Mouse (Mus musculus) heart, postnatal 36 days (tissue): ENCODE data around the gene Trnau1ap. TPM values are rescaled to one million over a fixed set of nuclear protein-coding genes. Genes with fewer than 3 reads are reported as not detected.

ENCODE experiments used
- DNase-seq, 2 experiments: peaks; one replicate each; pipeline ENCODE4 v3.0.0; 2021 to 2022
- intact Hi-C: fragments of 180-260 bp; cut with DNase I; formaldehyde crosslinking; loops from one replicate; pipeline ENCODE4 v1.15.1; 2025
- total RNA-seq, 2 experiments: library from RNA; stranded (reverse); gene quantifications; 2 replicates each; pipeline ENCODE4 v1.2.3; 2021

The Trnau1ap gene
- 10 to 100 TPM; 25.0 to 28.8 TPM for total RNA-seq

GRCm38 (mm10) chr4:132329115-132329834, at the start of gene Trnau1ap:
TSS of gene Trnau1ap (minus strand) at chr4:132329538.
- intact Hi-C loops: loop anchor here (2.0 kb wide), 2 partner anchors 20 to 54 kb away; partner anchors contain the start of gene Taf12
- peak; percentile 88 for DNase-seq

GRCm38 (mm10) chr4:132373820-132374219, 44.5 kb upstream of the Trnau1ap start:
- intact Hi-C loops: no loop called here

DNA sequence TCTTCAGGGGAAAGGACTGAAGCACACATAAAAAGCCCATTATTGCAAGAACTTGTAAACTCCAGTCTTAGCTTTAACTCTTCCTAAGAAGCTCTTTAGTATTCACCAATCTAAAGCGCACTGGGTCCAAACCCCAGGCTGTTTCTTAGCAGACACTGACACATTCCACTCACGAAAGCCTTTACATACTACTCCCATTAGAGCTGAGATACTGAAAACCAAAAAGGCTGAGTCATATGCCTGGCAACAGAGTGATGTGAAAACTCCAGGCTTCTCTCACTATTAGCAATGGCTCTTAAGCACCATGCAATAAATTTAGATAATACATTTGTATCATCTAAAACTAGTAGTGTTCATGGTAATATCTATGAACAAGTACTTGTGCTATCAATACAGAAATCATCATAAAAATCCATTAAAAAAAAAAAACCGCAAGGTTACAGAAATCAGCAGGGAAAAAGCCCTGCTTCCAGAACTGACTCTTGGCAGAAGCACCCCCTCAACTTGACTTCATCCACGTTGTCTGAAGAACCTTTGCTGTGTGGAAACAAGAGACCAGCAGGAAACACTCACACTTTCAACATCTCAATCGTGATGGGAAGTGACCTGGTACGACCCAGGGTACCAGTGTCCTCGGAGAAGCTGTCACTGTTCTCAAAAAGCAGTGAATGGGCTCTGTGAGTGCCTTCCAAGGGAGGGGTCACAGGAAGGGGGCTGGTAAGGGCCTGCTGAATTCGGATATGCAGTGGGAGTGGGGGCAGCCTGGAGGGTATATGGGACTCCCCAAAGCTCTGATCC, 40.8 kb upstream of the Trnau1ap start:
- no peak for DNase-seq
- intact Hi-C loops: no loop called here

More at GRCm38 (mm10) chr4:132373820-132374219, 44.5 kb upstream of the Trnau1ap start:
- no peak for DNase-seq

DNA sequence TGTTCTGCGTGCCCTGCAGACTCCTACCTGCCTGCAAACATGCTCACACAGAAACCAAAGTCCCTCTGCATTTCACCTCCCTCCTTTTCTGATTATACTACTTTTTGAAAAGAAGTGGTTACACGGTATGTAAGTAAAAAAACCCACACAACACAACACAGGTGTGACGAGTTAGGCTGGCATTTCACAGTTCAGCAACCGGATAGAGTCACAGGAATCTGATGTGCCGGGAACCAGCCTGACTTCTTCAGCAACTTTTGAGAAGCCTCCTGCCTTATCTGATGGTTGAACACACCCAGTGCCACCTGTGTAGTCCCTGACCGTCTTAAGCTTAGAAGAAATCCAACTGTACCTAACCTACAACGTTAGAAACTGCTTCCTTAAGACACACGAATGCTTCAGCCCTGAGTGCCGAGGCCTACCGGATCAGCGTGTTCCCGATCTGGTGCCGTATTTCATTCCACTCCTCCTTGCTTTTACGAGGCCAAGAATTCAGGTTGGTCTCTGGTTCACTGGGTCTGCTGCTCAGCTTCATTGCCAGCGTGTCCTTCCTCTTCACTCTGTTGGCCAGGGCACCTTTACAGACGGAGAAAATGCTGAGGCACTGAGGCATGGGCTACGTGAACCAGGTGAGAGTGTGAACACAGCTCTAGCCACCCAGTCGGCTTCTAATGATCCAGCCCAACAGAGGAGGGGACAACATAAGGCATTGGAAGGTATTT, 38.3 kb upstream of the Trnau1ap start:
- intact Hi-C loops: no loop called here
- DNase-seq: no peak

GRCm38 (mm10) chr4:132365450-132366060, 36.2 kb upstream of the Trnau1ap start:
- intact Hi-C loops: no loop called here
- no peak for DNase-seq

- no peak for DNase-seq
- intact Hi-C loops: no loop called here
Measured at GRCm38 (mm10) chr4:132363487-132363886, 34.1 kb upstream of the Trnau1ap start.

DNA sequence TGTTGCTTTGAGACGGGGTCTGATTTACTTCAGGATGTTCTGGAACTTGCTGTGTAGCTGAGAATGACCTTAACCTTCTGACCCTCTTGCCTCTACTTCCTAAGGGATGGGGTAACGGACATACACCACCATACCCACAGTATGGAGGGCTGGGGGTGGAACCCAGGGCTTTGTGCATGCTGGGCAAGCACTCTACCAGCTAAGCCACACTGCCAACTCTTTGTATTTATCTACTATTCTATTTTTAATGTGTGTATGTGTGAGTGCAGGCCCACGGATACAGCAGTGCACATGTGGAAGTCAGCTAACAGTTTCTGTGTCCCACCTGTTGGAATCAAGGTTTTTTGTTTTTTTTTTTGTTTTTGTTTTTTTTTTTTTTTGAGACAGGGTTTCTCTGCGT, 30.2 kb upstream of the Trnau1ap start:
- intact Hi-C loops: loop anchor here (2.0 kb wide), 1 partner anchor 17 kb away; no protein-coding TSS in a partner anchor
- DNase-seq: no peak

DNA sequence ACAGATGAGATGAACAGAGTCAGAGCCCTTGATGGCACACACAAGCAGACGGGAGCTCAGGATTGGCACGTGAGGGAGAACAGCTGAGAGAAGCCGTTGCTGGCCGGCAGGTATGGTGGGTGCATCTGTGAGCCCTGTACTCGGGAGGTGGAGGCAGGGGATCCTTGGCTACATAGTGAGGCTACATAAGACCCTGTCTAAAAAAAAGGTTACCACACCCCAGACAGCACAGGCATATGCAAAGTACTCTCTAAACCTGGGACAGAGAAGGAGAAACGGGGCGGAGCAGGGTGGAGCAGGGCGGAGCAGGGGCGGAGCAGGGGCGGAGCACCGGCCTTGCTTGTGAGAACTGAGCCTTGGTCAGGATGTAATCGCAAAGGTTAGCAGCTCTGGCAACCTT, 26.8 kb upstream of the Trnau1ap start:
- peak; percentile 33 to 40 for DNase-seq
- intact Hi-C loops: no loop called here

GRCm38 (mm10) chr4:132355403-132355802, 26.1 kb upstream of the Trnau1ap start:
- intact Hi-C loops: no loop called here
- no peak for DNase-seq

DNA sequence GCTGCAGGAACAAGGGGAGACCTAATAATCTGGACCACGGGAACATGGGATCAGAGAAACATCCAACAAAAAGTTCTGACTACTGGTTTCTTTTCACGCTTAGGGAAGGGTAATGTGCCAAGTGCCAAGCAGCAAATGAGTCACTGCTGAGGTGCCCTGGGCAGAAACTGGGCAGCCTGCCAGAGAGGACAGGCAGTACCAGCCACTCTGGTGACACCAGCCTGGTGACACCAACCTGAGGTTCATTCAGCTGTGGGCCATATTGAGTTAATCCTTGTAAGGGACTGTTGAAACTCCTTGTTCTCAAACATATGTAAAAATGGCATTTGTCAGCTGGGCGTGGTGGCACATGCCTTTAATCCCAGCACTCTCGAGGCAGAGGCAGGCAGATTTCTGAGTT, 25.2 kb upstream of the Trnau1ap start:
- DNase-seq: peak; percentile 30 to 34
- intact Hi-C loops: loop anchor here (5.0 kb wide), 2 partner anchors 108 to 142 kb away; partner anchors contain the start of genes Med18 and Ythdf2

DNA sequence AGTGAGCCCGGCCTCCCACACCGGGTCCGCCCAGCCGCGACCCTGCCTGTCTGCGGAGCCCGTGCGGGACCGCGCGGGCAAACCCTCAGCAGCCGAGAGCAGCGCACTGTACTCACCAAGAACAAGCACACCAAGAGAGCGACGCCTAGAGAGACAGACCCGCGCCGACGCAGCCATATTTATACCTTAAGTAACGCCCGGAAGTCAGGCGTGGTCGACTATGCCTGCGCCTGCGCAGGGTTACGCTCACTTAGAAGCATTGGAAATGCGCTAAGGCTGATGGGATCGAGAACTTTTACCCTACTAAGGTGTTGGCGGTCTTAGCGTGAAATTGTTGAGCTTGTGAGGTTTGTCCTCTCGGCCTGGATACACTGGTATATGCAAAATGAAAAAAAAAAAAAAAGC, 24.1 kb upstream of the Trnau1ap start, which contains the start of gene Rcc1:
Gene Rcc1 (minus strand): TSS at position 125 of the 405 bp plus-strand sequence.
- intact Hi-C loops: loop anchor here (2.0 to 5.0 kb wide), 4 partner anchors 57 to 157 kb away; partner anchors contain the start of genes Med18, Sesn2 and Ythdf2
- peak; percentile 90 to 95 for DNase-seq

- intact Hi-C loops: loop anchor here (2.0 to 5.0 kb wide), 4 partner anchors 58 to 158 kb away; partner anchors contain the start of genes Med18, Sesn2 and Ythdf2
- DNase-seq: peak; percentile 40 to 52
Measured at GRCm38 (mm10) chr4:132352739-132353138, 23.4 kb upstream of the Trnau1ap start.

DNA sequence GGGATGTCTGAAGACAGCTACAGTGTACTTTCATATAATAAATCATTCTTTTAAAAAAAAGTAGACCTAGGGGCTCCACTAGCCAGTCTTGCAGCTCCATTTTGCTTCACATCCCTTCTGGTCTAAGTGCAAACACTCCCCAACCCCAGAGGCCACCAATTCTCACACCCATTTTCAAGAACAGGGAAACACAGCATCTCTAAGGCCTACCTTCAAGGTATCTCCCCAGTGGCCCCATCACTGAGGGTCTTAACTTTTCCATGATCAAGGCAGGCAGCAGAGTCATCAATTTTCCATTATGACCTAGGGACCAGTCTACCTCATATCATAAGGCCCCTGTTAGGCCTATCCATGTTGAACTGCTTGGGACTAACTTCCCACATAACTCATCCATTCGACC, 22.1 kb upstream of the Trnau1ap start:
- intact Hi-C loops: loop anchor here (5.0 kb wide), 2 partner anchors 111 to 139 kb away; partner anchors contain the start of genes Med18 and Ythdf2

GRCm38 (mm10) chr4:132350854-132351253, 21.5 kb upstream of the Trnau1ap start:
- intact Hi-C loops: loop anchor here (5.0 kb wide), 2 partner anchors 111 to 139 kb away; partner anchors contain the start of genes Med18 and Ythdf2
- DNase-seq: no peak

More for the DNA sequence above, 22.1 kb upstream of the Trnau1ap start:
- no peak for DNase-seq

GRCm38 (mm10) chr4:132350123-132350740, 20.9 kb upstream of the Trnau1ap start:
- DNase-seq: no peak
- intact Hi-C loops: loop anchor here (5.0 kb wide), 2 partner anchors 112 to 138 kb away; partner anchors contain the start of genes Med18 and Ythdf2

DNA sequence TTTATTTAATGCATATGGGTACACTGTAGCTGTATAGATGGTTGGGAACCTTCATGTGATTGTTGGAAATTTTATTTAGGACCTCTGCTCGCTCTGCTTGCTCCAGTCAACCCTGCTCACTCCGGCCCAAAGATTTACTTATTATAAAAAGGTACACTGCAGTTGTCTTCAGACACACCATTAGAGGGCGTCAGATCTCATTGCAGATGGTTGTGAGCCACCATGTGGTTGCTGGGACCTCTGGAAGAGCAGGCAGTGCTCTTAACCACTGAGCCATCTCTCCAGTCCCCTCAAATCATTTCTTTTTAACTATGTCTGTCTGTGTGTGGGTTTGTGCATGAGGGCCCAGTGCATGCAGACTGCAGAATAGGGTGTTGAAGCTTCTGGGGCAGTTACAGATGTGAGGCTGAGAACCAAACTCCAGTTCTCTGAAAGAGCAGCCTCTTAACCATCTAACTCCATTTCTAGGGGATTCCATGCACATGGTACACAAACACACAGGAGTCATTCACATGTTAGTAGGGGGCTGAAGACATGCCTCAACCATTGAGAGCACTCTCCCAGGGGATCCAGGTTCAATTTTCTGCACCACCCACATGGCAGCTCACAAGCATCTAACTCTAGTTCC, 20.3 kb upstream of the Trnau1ap start:
- intact Hi-C loops: loop anchor here (5.0 kb wide), 3 partner anchors 113 to 257 kb away; partner anchors contain the start of genes Med18 and Ythdf2
- no peak for DNase-seq

- intact Hi-C loops: loop anchor here (5.0 kb wide), 1 partner anchor 254 kb away; no protein-coding TSS in a partner anchor
- no peak for DNase-seq
Measured at GRCm38 (mm10) chr4:132346661-132347060, 17.3 kb upstream of the Trnau1ap start.

- intact Hi-C loops: loop anchor here (5.0 kb wide), 1 partner anchor 254 kb away; no protein-coding TSS in a partner anchor
- no peak for DNase-seq
Measured at GRCm38 (mm10) chr4:132346261-132346660, 16.9 kb upstream of the Trnau1ap start.

DNA sequence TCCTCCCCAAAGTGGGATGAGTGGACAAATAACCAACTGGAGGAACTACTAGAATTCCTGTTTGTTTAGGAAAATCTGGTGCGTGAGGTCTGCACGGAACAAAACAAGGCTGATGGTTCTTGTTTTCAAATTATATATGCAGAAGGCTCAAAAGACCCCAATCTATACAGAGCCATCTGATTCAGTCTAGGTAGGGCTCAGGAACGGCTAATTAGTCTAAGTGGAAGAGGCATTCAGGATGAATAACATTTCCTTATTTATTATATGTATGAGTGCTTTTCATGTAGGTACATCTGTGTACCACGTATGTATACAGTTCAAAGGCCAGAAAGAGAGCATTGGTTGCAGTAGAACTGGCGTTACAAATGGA, 16.5 kb upstream of the Trnau1ap start:
- DNase-seq: no peak
- intact Hi-C loops: loop anchor here (1.0 to 5.0 kb wide), 3 partner anchors 53 to 254 kb away; no protein-coding TSS in a partner anchor
